Mouse (Mus musculus) midbrain, embryonic 14.5 days (tissue): ENCODE measurements around the gene Brd2. TPM values are rescaled to one million over a fixed set of nuclear protein-coding genes. Genes with fewer than 3 reads are reported as not detected.

Experiments
- ATAC-seq: fragments of 200-750 bp; cut with Nextera tagmentation; 2 replicates; pipeline ENCODE4 v1.8.0; 2017; ENCODE audit warnings: moderate number of reproducible peaks, moderate library complexity; ENCODE audit not compliant: low FRiP score, low TSS enrichment
- DNase-seq: peaks from one replicate; pipeline ENCODE4 v3.0.0-alpha.2; 2015
- H3K27ac ChIP-seq: fragments of 300-500 bp; sonication (generic); replicated peaks from 2 replicates; pipeline ENCODE4 v1.5.1; 2014; ENCODE audit warnings: mild to moderate bottlenecking, low read depth, low read length, moderate library complexity
- H3K27me3 ChIP-seq: fragments of 300-500 bp; sonication (generic); 2 replicates; pipeline ENCODE4 v1.6.1; 2014; ENCODE audit warnings: low read length, control low read depth, mixed read lengths; ENCODE audit not compliant: control insufficient read depth, insufficient read depth
- H3K36me3 ChIP-seq: fragments of 300-500 bp; sonication (generic); 2 replicates; pipeline ENCODE4 v1.6.1; 2014; ENCODE audit warnings: low read length, control low read depth; ENCODE audit not compliant: control insufficient read depth, insufficient read depth
- H3K4me1 ChIP-seq: fragments of 300-500 bp; sonication (generic); 2 replicates; pipeline ENCODE4 v1.6.1; 2014; ENCODE audit warnings: mild to moderate bottlenecking, antibody characterized with exemption, low read length, control low read depth; ENCODE audit not compliant: control insufficient read depth, insufficient read depth
- H3K4me2 ChIP-seq: fragments of 300-500 bp; sonication (generic); 2 replicates; pipeline ENCODE4 v1.6.1; 2014; ENCODE audit warnings: mild to moderate bottlenecking, low read length, moderate library complexity
- H3K4me3 ChIP-seq: fragments of 300-500 bp; sonication (generic); replicated peaks from 2 replicates; pipeline ENCODE4 v1.5.1; 2014; ENCODE audit warnings: low read depth, low read length
- H3K9ac ChIP-seq: fragments of 300-500 bp; sonication (generic); replicated peaks from 2 replicates; pipeline ENCODE4 v1.6.1; 2014; ENCODE audit warnings: mild to moderate bottlenecking, low read length, moderate library complexity
- H3K9me3 ChIP-seq: fragments of 300-500 bp; sonication (generic); 2 replicates; pipeline ENCODE4 v1.6.1; 2016; ENCODE audit warnings: low read length, control low read depth, mixed read lengths; ENCODE audit not compliant: control insufficient read depth
- WGBS: fragments of 180-500 bp; shearing (Covaris S2); extraction: QIAGEN DNeasy Blood & Tissue Kit; methylation state at CpG from one replicate; pipeline ENCODE4 v1.1.7; 2014; 5-methylcytosine and 5-hydroxymethylcytosine counted together
- polyA plus RNA-seq: library from polyadenylated mRNA; unstranded; fragments of >200 nt; fragmentation: Nextera tagmentation; extraction: Ambion mirVana; gene quantifications from 2 replicates; pipeline ENCODE4 v1.2.1, GENCODE M21; 2014

The Brd2 gene
- polyA plus RNA-seq, 1 experiment from 2014 or later = 160 TPM

GRCm38 (mm10) chr17:34114114-34114513, 8.3 kb downstream of the Brd2 start:
- WGBS = 90% methylated on average over 7 of the region's 7 CpGs
- ATAC-seq = no peak

GRCm38 (mm10) chr17:34110309-34110708, 12.1 kb downstream of the Brd2 start:
- H3K4me1 ChIP-seq = no peaks in the 10 kb centered on the region
- 0 out of 2 replicates have a peak overlapping the region, but pooled peaks have one; percentile 41 for H3K27ac ChIP-seq
- no peak for ATAC-seq
- H3K9me3 ChIP-seq = peaks cover 3% of the 10 kb centered on the region; the same call in 1 of the 2 replicates
- H3K9ac ChIP-seq = no peak overlapping the region
- no peak for DNase-seq
- H3K27me3 ChIP-seq = no peaks in the 10 kb centered on the region
- H3K36me3 ChIP-seq = peaks cover 59% of the 10 kb centered on the region
- H3K4me3 ChIP-seq = no peak overlapping the region
- WGBS = 70% methylated on average over 8 of the region's 8 CpGs
- H3K4me2 ChIP-seq = no peak overlapping the region

More at GRCm38 (mm10) chr17:34114114-34114513, 8.3 kb downstream of the Brd2 start:
- DNase-seq = no peak
- H3K9me3 ChIP-seq = no peaks in the 10 kb centered on the region
- no peak overlapping the region for H3K4me3 ChIP-seq
- peaks cover 11% of the 10 kb centered on the region for H3K4me1 ChIP-seq
- H3K9ac ChIP-seq = no peak overlapping the region
- H3K27me3 ChIP-seq = no peaks in the 10 kb centered on the region
- H3K27ac ChIP-seq = no peak overlapping the region
- H3K36me3 ChIP-seq = peaks cover 89% of the 10 kb centered on the region
- H3K4me2 ChIP-seq = no peak overlapping the region

- no peaks in the 10 kb centered on the region for H3K27me3 ChIP-seq
- ATAC-seq (no peak; the same call in 1 of the 2 replicates), DNase-seq (no peak)
- peaks cover 5% of the 10 kb centered on the region; the same call in 1 of the 2 replicates for H3K9me3 ChIP-seq
- peaks cover 54% of the 10 kb centered on the region for H3K36me3 ChIP-seq
- H3K4me3 ChIP-seq = no peak overlapping the region
- H3K27ac ChIP-seq = 0 out of 2 replicates have a peak overlapping the region, but pooled peaks have one; percentile 41
- H3K9ac ChIP-seq = no peak overlapping the region
- H3K4me2 ChIP-seq = no peak overlapping the region
- H3K4me1 ChIP-seq = no peaks in the 10 kb centered on the region
- 67% methylated on average over 3 of the region's 3 CpGs for WGBS
Observed at GRCm38 (mm10) chr17:34109806-34110195, 12.6 kb downstream of the Brd2 start.

GRCm38 (mm10) chr17:34109038-34109805, 13.2 kb downstream of the Brd2 start:
- peak; percentile 68 for DNase-seq
- Histone ChIP-seq H3K27ac (no peak overlapping the region), H3K27me3 (no peaks in the 10 kb centered on the region), H3K4me1 (no peaks in the 10 kb centered on the region), H3K9me3 (peaks cover 7% of the 10 kb centered on the region; the same call in 1 of the 2 replicates), H3K4me3 (no peak overlapping the region), H3K36me3 (peaks cover 48% of the 10 kb centered on the region), H3K9ac (no peak overlapping the region), H3K4me2 (no peak overlapping the region)
- ATAC-seq = no peak; the same call in 1 of the 2 replicates
- 80% methylated on average over 14 of the region's 14 CpGs for WGBS

- no peaks in the 10 kb centered on the region for H3K4me1 ChIP-seq
- no peak overlapping the region for H3K9ac ChIP-seq
- no peak overlapping the region for H3K4me2 ChIP-seq
- H3K27me3 ChIP-seq = no peaks in the 10 kb centered on the region
- peaks cover 40% of the 10 kb centered on the region for H3K36me3 ChIP-seq
- H3K4me3 ChIP-seq = no peak overlapping the region
- 83% methylated on average over 5 of the region's 6 CpGs for WGBS
- peaks cover 7% of the 10 kb centered on the region; the same call in 1 of the 2 replicates for H3K9me3 ChIP-seq
- ATAC-seq (no peak), DNase-seq (no peak)
- no peak overlapping the region for H3K27ac ChIP-seq
Observed at GRCm38 (mm10) chr17:34108460-34108859, 14.0 kb downstream of the Brd2 start.

- H3K4me1 ChIP-seq = no peaks in the 10 kb centered on the region
- DNase-seq = no peak
- no peak for ATAC-seq
- H3K27me3 ChIP-seq = no peaks in the 10 kb centered on the region
- WGBS = 89% methylated on average over 7 of the region's 7 CpGs
- no peak overlapping the region for H3K4me2 ChIP-seq
- H3K9ac ChIP-seq = no peak overlapping the region
- H3K9me3 ChIP-seq = peaks cover 7% of the 10 kb centered on the region; the same call in 1 of the 2 replicates
- no peak overlapping the region for H3K4me3 ChIP-seq
- no peak overlapping the region for H3K27ac ChIP-seq
- H3K36me3 ChIP-seq = peaks cover 29% of the 10 kb centered on the region
Observed at GRCm38 (mm10) chr17:34107109-34107867, 15.1 kb downstream of the Brd2 start.

- ATAC-seq = no peak
- no peak overlapping the region for H3K27ac ChIP-seq
- H3K36me3 ChIP-seq = peaks cover 21% of the 10 kb centered on the region
- H3K9ac ChIP-seq = no peak overlapping the region
- peaks cover 7% of the 10 kb centered on the region; the same call in 1 of the 2 replicates for H3K9me3 ChIP-seq
- H3K4me2 ChIP-seq = no peak overlapping the region
- 91% methylated on average over 7 of the region's 7 CpGs for WGBS
- H3K4me1 ChIP-seq = no peaks in the 10 kb centered on the region
- no peaks in the 10 kb centered on the region for H3K27me3 ChIP-seq
- DNase-seq = no peak
- no peak overlapping the region for H3K4me3 ChIP-seq
Observed at GRCm38 (mm10) chr17:34106555-34106954, 15.9 kb downstream of the Brd2 start.

GRCm38 (mm10) chr17:34104804-34105203, 17.6 kb downstream of the Brd2 start:
- WGBS = 86% methylated on average over 9 of the region's 9 CpGs
- H3K27ac ChIP-seq = no peak overlapping the region
- H3K4me2 ChIP-seq = no peak overlapping the region
- DNase-seq (no peak), ATAC-seq (no peak)
- H3K27me3 ChIP-seq = no peaks in the 10 kb centered on the region
- peaks cover 5% of the 10 kb centered on the region for H3K36me3 ChIP-seq
- H3K4me3 ChIP-seq = no peak overlapping the region
- H3K4me1 ChIP-seq = no peaks in the 10 kb centered on the region
- peaks cover 7% of the 10 kb centered on the region; the same call in 1 of the 2 replicates for H3K9me3 ChIP-seq
- no peak overlapping the region for H3K9ac ChIP-seq
